Mouse (Mus musculus): ENCODE results near the gene Tctex1d1. TPM values are rescaled to one million over a fixed set of nuclear protein-coding genes. Genes with fewer than 3 reads are reported as not detected.

Tctex1d1 gene
- total and polyA plus RNA-seq, 3 experiments = not detected

- no peak overlapping the region for H3K27ac ChIP-seq (ENCODE audit: control insufficient read depth, low read depth, low read length)
- H3K79me2 ChIP-seq (ENCODE audit: control insufficient read depth, insufficient read depth, low read length, poor library complexity) = no peaks in the 10 kb centered on the region
- 0 out of 4 replicates have a peak, but pooled peaks cover 0 to 1% of the 10 kb centered on the region in 2 experiments for H3K27me3 ChIP-seq (ENCODE audit: control insufficient read depth in 1 of 2, insufficient read depth in 2 of 2, low read length in 2 of 2)
- TF ChIP-seq ZNF384 (IDR thresholded peaks at IDR 0.05; ENCODE audit: low read depth, low read length) (no peak), RCOR1 (IDR thresholded peaks at IDR 0.05; ENCODE audit: low read depth, low read length) (no peak), ZMIZ1 (IDR thresholded peaks at IDR 0.05; ENCODE audit: low read depth, low read length) (no peak), NELFE (IDR thresholded peaks at IDR 0.05; ENCODE audit: low read depth, low read length) (no peak), POLR2AphosphoS5 (IDR thresholded peaks at IDR 0.05; ENCODE audit: borderline replicate concordance, low read depth, low read length) (no peak), POLR2AphosphoS2 (IDR thresholded peaks at IDR 0.05; ENCODE audit: low read length) (no peak), MYB (IDR thresholded peaks at IDR 0.05; ENCODE audit: low read depth, low read length) (no peak), USF1 (IDR thresholded peaks at IDR 0.05; ENCODE audit: low read depth, low read length) (no peak), MAX (IDR thresholded peaks at IDR 0.05; ENCODE audit: low read length) (no peak), ETS1 (IDR thresholded peaks at IDR 0.05; ENCODE audit: low read depth, low read length) (no peak), UBTF (IDR thresholded peaks at IDR 0.05; ENCODE audit: borderline replicate concordance, insufficient read depth, low read depth, low read length) (no peak), MYC (IDR thresholded peaks at IDR 0.05; ENCODE audit: low read depth, low read length) (no peak)
- H3K9me3 ChIP-seq (replicated peaks; ENCODE audit: insufficient read depth, low read length) = no peaks in the 10 kb centered on the region
- H3K36me3 ChIP-seq (ENCODE audit: control insufficient read depth in 1 of 2, insufficient read depth in 2 of 2, low read length in 2 of 2) = no peaks in the 10 kb centered on the region; a peak in 1 of 4 replicates
- H3K4me3 ChIP-seq (ENCODE audit: control insufficient read depth in 1 of 2, insufficient read depth in 1 of 2, low read depth in 2 of 2, low read length in 2 of 2) = no peak overlapping the region
- H3K9ac ChIP-seq (ENCODE audit: control insufficient read depth, low read depth, low read length, poor library complexity, severe bottlenecking) = no peak overlapping the region
- no peaks in the 10 kb centered on the region; a peak in 1 of 4 replicates for H3K4me1 ChIP-seq (ENCODE audit: control insufficient read depth in 1 of 2, insufficient read depth in 2 of 2, low read length in 2 of 2)
- DNase-seq (ENCODE audit: low read depth, low spot score) = no peak
These were observed 12.4 kb downstream of the Tctex1d1 start for GRCm38 (mm10) chr4:102990595-102991340.

DNA sequence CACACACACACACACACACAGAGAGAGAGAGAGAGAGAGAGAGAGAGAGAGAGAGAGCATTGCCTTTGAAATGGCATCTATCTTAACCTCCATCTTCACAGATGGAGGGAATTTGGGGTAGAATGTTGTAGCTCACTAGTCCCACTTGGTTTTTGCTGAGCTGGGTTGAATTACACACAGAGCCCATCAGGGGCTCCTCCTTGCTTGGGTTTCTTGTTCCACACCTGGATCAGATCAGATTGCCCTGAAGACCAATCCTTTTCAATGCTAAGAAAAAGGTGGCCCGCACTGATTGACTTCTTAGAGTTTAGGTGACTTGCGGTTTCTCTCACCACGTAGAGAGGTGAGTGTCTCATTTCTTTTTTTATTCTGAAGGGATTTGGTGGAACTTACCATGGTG, 13.3 kb downstream of the Tctex1d1 start:
- TF ChIP-seq MAX (IDR thresholded peaks at IDR 0.05; ENCODE audit: low read length) (no peak), TAL1 (IDR thresholded peaks at IDR 0.05; ENCODE audit: low read length) (no peak), MXI1 (IDR thresholded peaks at IDR 0.05; ENCODE audit: low read depth, low read length) (no peak), KAT2A (conservative IDR thresholded peaks at IDR 0.05; ENCODE audit: low read depth, low read length) (no peak), SMC3 (IDR thresholded peaks at IDR 0.05; ENCODE audit: low read depth, low read length) (no peak), MYB (IDR thresholded peaks at IDR 0.05; ENCODE audit: low read depth, low read length) (no peak)
- H3K4me1 ChIP-seq (ENCODE audit: control insufficient read depth in 1 of 2, insufficient read depth in 2 of 2, low read length in 2 of 2) = no peaks in the 10 kb centered on the region
- H3K27ac ChIP-seq (ENCODE audit: control insufficient read depth, low read depth, low read length) = no peak overlapping the region
- H3K27me3 ChIP-seq (ENCODE audit: control insufficient read depth in 1 of 2, insufficient read depth in 2 of 2, low read length in 2 of 2) = 0 out of 4 replicates have a peak, but pooled peaks cover 0 to 1% of the 10 kb centered on the region in 2 experiments
- H3K4me3 ChIP-seq (ENCODE audit: control insufficient read depth in 1 of 2, insufficient read depth in 1 of 2, low read depth in 2 of 2, low read length in 2 of 2) = no peak overlapping the region
- no peak overlapping the region for H3K9ac ChIP-seq (ENCODE audit: control insufficient read depth, low read depth, low read length, poor library complexity, severe bottlenecking)
- no peaks in the 10 kb centered on the region for H3K9me3 ChIP-seq (replicated peaks; ENCODE audit: insufficient read depth, low read length)
- DNase-seq (ENCODE audit: low read depth, low spot score) = no peak
- H3K79me2 ChIP-seq (ENCODE audit: control insufficient read depth, insufficient read depth, low read length, poor library complexity) = no peaks in the 10 kb centered on the region
- H3K36me3 ChIP-seq (ENCODE audit: control insufficient read depth in 1 of 2, insufficient read depth in 2 of 2, low read length in 2 of 2) = no peaks in the 10 kb centered on the region; a peak in 1 of 4 replicates
